Mouse (Mus musculus): ENCODE measurements around the gene Cyb5r1.

Cyb5r1 gene

DNA sequence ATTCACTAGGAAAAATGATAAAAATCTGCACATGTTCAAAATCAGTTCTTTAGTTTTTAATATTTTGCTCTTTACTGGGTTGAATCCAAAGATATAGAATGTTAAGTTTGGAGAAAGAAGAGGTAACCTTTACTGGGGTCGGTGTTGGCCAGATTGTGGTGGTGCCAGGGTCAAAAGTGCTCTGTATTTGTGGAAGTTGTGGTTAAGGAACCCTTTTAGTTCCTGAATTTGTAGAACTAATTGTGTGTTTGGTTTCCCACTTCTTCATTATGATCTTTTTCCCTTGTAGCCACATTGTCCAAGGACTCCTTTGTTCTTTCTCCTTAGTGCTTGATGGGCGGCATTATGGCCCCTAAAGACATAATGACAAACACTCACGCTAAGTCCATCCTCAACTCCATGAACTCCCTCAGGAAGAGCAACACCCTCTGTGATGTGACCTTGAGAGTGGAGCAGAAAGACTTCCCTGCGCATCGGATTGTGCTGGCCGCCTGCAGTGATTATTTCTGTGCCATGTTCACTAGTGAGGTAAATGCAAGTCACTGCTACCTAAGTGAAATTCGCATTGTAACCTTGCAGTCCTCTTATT is 52.9 kb downstream of the Cyb5r1 start:
- DNase-seq (ENCODE audit: low spot score in 2 of 2), result no peak

DNA sequence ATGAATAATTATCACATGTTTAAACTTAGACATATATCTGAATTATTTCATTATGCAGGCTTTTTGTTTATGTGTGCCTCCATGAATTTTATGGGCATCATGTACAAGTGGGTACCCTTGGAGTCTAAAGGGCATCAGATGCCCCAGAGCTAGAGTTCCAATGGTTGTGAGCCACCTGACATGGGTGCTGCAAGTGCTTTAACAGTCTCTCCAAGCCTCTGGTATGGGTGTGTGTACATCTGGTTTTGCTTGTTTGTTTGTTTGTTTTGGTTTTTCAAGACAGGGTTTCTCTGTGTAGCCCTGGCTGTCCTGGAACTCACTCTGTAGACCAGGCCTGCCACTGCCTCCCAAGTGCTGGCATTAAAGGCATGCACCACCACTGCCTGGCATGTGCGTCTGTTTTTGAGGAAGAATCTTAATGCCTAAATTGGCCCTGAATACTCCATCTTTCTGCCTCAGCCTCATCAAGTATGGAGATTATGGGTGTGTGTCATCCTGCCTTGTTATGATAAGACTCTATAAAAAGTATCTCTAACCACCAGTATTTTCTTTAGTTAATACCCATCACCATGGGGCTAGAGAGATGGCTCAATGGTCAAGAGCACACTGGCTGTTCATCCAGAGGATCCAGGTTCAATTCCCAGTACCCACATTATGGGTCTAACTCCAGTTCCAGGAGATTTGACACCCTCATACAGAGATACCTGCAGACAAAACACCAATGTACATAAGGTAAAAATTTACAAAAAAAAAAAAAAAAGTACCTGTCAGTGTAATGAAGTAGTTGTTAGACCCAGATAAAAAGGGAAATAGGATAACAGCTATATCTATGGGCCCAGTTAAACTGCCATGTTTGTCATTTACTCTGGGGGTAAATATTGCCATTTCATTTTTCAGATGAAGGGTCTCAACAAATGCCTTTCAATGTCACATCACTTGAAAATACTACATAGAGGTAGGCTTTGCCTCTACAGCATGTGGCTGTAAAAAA is 55.2 kb downstream of the Cyb5r1 start:
- peak; percentile 2 to 43 for DNase-seq (ENCODE audit: low spot score in 2 of 2)

Measured in spleen, postnatal 36 days (tissue).